Mouse (Mus musculus) brown adipose tissue, adult 24 weeks (tissue): ENCODE results near the gene Tsga10ip. TPM values are rescaled to one million over a fixed set of nuclear protein-coding genes. Genes with fewer than 3 reads are reported as not detected.
A peak's percentile ranks its signal among the peaks of the same experiment; 100 is the strongest.

ENCODE experiments used
- H3K27ac ChIP-seq: fragments of 200-500 bp; replicated peaks from 2 replicates; pipeline ENCODE4 v1.5.1; 2012; ENCODE audit warnings: low read depth, mild to moderate bottlenecking, low read length
- H3K4me1 ChIP-seq: fragments of 200-500 bp; 2 replicates; pipeline ENCODE4 v1.6.1; 2012; ENCODE audit warnings: low read length, mixed read lengths; ENCODE audit not compliant: control insufficient read depth, insufficient read depth, insufficient read length
- H3K4me3 ChIP-seq: fragments of 200-500 bp; 2 replicates; pipeline ENCODE4 v1.5.1; 2012; ENCODE audit warnings: low read depth, mild to moderate bottlenecking, low read length, moderate library complexity; ENCODE audit not compliant: insufficient read depth
- polyA plus RNA-seq: library from polyadenylated mRNA; stranded (reverse); fragments of >200 nt; gene quantifications from 2 replicates; pipeline ENCODE4 v1.2.4, GENCODE M21; 2012; ENCODE audit not compliant: missing spikeins, insufficient read depth, insufficient read length

Gene Tsga10ip
- polyA plus RNA-seq, 1 experiment = not detected

DNA sequence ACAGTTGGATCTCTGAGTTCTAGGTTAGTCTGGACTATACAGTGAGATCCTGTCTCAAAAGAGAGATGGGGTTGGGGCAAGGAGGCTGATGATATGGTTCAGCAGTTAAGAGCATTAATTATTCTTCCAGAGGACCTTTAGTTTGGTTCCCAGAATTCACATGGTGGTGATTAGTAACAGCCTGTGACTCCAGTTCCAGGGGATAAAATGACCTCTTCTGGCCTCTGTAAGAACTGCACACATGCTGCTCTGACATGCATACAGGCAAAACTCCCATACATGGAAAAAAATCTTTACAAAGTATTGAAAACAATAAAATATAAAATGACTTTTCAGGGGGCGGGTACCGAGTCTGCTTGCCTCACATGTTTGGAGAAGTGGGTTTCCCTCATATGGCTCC, 25.8 kb upstream of the Tsga10ip start:
- Histone ChIP-seq H3K4me1 (peaks cover 18% of the 10 kb centered on the region), H3K4me3 (no peak overlapping the region), H3K27ac (no peak overlapping the region)

DNA sequence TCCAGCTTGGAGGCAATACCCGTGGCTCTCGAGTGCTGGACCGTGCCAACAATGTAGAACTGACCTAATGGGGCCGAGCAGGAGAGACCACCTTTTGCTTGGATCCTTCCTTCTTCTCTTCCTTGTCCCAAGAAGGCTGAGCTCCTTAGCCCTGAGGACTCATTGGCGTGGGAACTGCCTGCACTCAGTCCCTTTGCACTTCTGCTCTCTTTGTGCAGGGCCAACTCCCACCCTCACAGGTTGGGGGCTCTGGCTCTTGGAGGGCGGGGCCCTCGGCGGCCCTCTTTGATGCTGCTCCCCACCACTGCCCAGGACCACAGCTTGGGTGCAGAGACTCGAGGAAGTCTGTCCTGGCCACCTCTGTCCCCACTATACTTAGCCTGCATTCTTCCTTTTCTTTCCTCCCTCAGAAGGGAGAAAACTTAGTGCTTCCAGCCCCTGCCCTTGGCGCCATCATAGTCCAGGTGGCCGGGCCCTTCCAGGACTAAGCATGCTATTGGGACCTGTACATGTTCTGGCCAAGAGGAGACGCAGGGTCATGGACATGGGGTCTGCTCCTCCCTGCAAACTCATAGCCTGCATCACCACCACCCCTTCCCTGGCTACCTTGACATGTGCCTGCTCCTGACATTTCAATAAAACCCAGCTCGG, 24.4 kb upstream of the Tsga10ip start:
- H3K27ac ChIP-seq = no peak overlapping the region
- H3K4me1 ChIP-seq = peaks cover 17% of the 10 kb centered on the region
- peak overlapping the region; percentile 91 for H3K4me3 ChIP-seq

DNA sequence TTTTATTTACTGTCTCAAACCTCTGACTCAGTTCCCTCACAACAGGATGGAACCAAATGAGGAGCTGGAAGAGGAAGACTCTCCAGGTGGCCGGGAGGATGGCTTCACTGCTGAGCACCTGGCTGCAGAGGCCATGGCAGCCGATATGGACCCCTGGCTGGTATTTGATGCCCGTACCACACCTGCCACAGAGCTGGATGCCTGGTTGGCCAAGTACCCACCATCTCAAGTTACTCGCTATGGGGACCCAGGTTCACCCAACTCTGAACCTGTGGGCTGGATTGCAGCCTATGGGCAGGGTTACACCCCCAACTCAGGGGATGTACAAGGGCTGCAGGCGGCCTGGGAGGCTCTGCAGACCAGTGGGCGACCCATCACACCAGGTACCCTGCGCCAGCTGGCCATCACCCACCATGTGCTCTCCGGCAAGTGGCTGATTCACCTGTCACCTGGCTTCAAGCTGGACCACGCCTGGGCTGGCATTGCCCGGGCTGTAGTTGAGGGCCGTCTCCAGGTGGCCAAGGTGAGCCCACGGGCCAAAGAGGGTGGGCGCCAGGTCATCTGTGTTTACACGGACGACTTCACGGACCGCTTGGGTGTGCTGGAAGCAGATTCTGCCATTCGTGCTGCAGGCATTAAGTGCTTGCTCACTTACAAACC, 23.7 kb upstream of the Tsga10ip start:
- Histone ChIP-seq H3K4me1 (peaks cover 17% of the 10 kb centered on the region), H3K27ac (peak overlapping the region; percentile 92; the same call in 1 of the 2 replicates), H3K4me3 (peak overlapping the region; percentile 91)

DNA sequence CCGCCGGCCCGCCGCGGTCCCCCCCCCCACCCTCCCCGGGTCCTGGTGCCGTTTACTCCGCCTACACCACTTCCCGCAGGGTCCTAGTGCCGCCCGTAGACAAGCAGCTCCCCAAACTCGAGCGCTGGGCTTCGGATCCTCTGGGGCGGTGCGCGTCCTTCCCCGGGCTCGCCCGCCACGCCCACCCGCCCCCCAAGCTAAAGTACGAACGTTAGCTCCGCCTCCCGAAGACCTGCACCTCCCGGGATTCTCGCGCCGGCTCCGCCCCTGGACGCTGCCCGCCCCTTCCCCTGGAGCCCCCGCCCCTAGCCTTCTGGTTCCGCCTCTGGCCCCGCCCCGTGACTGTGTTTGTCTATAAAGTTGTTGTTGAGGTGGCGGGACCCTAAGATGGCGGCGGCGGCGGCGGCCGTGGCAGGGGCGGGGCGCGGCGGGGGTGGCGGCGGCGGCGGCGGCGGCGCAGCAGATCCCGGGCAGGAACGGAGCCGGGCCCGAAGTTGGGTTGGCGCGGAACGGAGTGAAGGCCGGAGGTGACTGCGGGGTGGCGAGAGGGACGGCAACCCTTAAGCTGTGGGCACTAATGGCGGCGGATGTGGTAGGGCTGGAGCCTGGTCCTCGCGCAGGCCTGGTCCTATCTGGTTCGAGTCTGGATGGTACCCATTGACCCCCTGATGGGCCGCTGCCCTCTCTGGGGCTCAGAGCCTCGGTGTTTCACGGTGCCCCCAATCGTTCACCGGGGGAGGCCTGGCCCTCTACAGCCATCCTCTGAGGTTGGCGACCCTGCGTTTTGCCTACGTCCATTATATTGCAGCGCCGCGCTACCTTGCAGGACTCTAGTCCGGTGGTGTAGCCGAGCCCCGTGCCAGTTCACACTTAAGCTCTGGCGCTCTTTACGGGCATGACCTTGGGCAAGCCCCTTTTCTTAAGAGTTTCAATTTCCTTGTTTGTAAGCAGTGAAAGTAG, 22.7 kb upstream of the Tsga10ip start, which contains the start of the genes Drap1 and AI837181:
Drap1 (minus strand) TSS at position 198 of the 960 bp plus-strand sequence.
AI837181 (plus strand) TSS at position 363 of the 960 bp plus-strand sequence.
- Histone ChIP-seq H3K27ac (peak within 1 kb of the TSS; percentile 92), H3K4me3 (peak within 1 kb of the TSS; percentile 91), H3K4me1 (peaks cover 17% of the 10 kb centered on the region)

DNA sequence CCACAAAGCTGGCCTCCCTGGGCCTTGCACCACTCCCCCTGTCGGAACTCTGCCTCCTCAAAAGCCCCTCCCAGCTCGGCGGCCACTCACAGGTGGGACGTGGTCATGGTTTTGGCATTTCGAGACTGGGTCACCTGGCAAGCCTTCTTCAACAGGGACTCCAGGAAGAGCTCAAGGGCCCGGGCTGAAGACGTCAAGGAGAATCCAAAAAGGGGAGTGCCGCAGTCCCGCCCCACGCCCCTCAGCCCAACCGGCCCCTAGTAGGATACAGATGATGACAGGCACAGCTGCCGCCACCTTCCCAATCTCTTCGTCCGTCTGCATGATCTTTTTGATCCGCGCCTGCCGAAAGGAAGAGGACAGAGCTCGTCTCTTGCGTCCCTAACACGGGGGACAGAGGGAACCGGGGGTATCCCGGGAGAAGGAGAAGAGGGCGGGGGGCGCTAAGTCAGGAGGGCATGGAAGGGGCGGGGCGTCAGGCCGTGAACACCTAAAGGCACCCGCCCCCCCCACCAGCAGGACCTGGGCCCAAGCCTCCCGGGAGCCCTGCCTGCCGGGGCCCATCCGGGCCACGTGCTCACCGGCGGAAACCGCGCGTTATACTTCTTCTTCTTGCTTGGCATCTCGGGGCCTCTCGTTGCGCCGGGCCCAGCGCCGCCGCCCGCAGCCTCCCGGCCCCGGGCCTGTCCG, 21.9 kb upstream of the Tsga10ip start:
- peak overlapping the region; percentile 76 for H3K4me3 ChIP-seq
- H3K4me1 ChIP-seq = peaks cover 17% of the 10 kb centered on the region
- peak overlapping the region; percentile 67 for H3K27ac ChIP-seq

DNA sequence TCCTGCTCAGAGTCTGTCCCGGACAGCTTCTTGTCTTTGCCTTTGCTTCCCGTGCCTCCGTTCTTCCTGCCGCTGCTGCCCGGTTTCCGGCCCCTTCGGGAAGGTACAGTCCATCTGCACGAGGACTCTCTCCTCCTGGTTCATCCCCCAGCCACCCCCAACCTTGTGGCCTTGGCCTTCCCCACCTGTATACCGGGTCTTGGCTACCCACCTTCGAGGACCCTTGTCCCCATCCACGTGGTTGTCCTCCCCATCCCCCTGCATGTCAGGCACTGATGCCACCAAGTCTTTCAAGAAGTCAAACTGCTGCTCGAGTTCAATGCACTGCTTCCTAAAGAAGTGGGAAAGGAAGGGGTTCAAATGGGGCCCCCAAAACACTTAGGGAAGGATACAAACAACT, 21.2 kb upstream of the Tsga10ip start:
- Histone ChIP-seq H3K4me1 (peaks cover 17% of the 10 kb centered on the region), H3K4me3 (peak overlapping the region; percentile 76), H3K27ac (no peak overlapping the region)

DNA sequence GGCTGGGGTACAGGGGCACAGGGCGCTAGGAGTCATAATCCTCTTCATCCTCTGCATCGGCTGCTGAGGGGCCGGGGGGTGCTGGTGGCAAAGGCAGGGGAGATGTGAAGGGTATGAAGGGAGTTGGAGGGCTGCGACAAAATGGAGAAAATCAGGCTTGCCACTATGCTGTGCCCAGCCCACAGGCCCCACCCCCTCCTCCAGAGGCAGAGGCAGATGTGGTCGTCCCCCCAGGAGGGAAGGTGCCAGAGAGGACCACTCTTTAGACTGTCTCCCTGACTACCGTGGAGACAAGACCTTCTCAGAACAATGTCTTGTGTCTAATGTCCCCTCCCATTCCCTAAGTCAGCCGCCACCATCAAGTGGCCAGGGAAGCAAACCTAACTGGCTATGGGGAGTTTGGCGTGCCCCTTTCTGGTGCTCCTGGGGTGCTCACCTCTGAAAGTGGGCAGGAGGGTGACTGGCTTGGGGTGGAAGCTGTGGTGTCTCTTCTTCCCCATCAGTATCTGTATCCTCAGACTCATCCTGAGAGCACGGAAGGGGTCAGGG, 20.6 kb upstream of the Tsga10ip start:
- H3K4me3 ChIP-seq = peak overlapping the region; percentile 76
- no peak overlapping the region for H3K27ac ChIP-seq
- peaks cover 17% of the 10 kb centered on the region for H3K4me1 ChIP-seq

DNA sequence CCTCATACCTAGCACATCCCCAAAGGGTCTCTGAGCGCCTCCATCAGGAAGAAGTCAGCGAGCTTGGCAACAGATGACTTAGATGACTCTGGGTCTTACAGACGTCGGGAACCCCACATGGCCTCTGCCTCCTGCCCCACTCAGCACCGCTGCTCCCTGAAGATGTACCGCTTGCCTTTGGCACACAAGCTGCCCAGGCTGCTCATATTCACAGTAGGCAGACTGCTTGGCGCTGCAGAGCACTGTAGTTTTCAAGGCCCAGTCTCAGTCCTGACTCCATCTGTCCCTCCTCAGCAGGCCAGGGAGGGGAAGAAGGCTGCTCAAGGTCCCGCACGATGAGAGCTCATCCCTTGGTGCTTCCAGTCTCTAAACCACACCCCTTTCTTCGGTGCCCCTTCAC, 19.9 kb upstream of the Tsga10ip start:
- no peak overlapping the region for H3K27ac ChIP-seq
- H3K4me1 ChIP-seq = peaks cover 17% of the 10 kb centered on the region
- no peak overlapping the region for H3K4me3 ChIP-seq

DNA sequence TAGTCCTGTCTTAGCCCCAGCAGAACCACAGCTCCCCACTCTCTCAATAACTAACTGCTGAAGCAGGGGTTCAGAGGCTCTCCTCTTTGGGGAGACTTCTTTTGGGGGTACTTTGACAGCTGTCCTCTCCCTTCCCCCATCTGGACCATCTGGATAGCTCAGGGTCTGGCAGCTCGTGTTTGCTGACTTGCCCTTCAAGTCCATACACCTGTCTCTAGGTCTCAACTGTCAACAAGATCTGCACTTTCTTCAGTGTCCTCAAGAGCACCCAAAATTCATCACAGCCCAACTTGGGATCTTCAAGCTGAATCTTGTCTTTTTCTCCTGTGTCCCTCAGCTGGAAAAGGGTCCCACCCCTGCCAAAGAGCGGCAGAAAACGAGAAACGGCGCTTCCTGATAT, 19.5 kb upstream of the Tsga10ip start:
- H3K4me1 ChIP-seq = peaks cover 17% of the 10 kb centered on the region
- no peak overlapping the region for H3K4me3 ChIP-seq
- no peak overlapping the region for H3K27ac ChIP-seq

DNA sequence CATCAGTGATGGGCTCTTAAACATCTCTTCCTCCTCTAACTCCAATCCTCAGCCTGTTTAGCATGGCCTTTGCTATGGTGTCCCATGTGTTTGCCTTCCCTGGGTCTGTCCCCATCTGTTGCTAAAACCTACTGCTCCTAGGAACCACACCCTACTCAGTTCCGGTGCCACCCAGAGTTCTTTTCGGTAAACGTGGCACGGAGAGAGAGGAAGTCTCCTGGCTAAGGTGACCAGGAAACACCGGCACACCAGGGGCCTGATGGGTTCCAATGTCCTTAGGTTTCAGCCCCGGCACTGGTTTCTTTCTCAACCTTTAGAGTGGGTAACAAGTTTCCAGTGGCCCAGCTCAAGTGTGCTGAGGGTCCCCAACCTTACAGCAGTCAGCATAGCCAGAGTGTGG, 18.3 kb upstream of the Tsga10ip start:
- Histone ChIP-seq H3K4me3 (no peak overlapping the region), H3K4me1 (peaks cover 7% of the 10 kb centered on the region; the same call in 1 of the 2 replicates), H3K27ac (no peak overlapping the region)

DNA sequence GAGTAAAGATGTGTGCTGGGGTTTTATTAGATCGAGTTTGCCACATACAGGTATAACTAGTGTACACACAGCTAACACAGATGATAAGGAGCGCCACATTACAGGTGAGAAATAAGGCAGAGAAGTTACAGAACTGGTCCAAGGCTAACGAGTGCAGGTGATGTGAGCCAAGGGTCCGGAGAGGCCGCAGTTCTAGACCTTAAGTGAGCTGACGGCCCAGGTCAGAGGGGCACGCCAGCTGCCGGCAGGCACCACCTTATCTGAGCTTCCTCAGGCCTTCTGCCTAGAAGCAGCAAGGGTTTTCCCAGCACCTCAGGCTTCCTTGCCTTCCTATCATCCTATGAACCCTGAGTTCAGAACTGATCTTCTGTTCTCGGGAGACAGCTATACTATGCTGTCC, 17.3 kb upstream of the Tsga10ip start:
- H3K4me3 ChIP-seq = no peak overlapping the region
- peaks cover 7% of the 10 kb centered on the region; the same call in 1 of the 2 replicates for H3K4me1 ChIP-seq
- no peak overlapping the region for H3K27ac ChIP-seq

DNA sequence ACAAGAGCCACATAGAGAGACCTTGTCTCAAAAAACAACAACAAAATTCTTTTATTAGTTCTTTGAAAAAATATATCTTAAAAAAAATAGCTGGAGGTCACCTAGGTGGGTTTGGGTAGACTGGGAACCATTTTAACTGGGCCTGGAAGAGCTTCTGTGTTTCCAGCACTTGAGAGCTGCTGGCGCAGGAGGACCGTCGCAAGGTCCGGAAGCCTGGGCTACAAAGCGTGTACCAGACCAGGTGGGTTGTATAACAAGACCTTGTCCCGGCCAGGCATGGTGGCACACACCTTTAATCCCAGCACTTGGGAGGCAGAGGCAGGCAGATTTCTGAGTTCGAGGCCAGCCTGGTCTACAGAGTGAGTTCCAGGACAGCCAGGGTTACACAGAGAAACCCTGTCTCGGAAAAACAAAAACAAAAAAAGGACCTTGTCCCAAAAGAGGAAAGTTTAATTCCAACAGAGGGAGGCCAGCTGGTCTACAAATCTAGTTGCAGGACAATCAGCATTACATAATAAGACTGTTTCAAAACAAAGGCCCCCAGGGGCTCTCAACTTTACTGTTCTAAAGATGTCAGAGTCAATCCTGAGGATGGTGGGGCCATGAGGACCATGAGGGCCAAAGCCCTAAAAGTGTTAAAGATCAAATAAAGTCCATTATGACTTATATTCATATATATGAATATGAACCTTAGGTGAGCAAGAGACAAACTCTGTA, 16.6 kb upstream of the Tsga10ip start:
- H3K4me3 ChIP-seq = no peak overlapping the region
- peaks cover 6% of the 10 kb centered on the region; the same call in 1 of the 2 replicates for H3K4me1 ChIP-seq
- no peak overlapping the region for H3K27ac ChIP-seq

DNA sequence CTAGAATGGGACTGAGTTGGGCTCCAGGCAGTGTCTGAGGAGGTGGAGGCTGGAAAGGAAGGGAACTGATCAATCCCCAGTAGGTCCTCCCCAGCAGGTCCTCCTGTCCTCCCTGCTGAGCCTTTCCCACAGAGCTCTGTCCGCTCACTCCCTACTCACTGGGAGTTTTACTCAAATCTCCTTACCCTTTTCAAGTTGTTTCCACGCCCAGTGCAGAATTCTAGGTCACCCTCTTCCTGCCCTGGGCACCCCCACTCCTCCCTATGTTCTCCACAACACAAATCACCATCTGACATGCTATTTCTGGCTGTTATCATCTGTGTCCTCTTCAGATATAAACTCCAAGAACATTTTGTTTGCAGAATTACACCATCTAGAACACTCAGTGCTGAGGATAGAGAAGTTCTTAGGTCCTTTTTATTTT, 12.2 kb upstream of the Tsga10ip start:
- H3K4me1 ChIP-seq = no peaks in the 10 kb centered on the region
- H3K27ac ChIP-seq = no peak overlapping the region
- H3K4me3 ChIP-seq = no peak overlapping the region

DNA sequence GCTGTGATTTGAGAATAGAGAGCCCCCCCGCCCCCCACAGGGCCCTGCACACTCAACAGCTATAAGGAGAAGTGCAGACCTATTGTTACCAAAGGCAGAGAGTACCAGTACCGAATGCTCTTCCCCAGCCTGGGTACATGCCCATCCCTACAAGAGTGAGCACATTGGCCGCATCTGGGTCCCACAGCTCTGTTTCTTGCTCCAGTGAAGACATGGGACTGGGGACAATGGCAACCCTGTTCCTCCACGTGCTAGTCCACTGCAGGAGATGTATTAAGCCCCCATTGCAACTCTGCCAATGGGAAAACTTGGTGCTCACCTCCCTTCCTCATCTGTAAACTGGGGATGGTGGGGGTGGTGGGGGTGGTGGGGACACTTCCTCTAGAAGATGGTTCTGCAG, 11.5 kb upstream of the Tsga10ip start:
- no peak overlapping the region for H3K27ac ChIP-seq
- H3K4me3 ChIP-seq = no peak overlapping the region

More for the DNA sequence above, 11.5 kb upstream of the Tsga10ip start:
- peaks cover 5% of the 10 kb centered on the region for H3K4me1 ChIP-seq
